Mouse (Mus musculus) midbrain, postnatal 0 days (tissue): ENCODE measurements around the gene Sipa1l3. TPM values are rescaled to one million over a fixed set of nuclear protein-coding genes. Genes with fewer than 3 reads are reported as not detected.

Experiments used
- ATAC-seq: fragments of 200-750 bp; cut with Nextera tagmentation; 2 replicates; pipeline ENCODE4 v1.8.0; 2017; ENCODE audit warnings: moderate number of reproducible peaks, mild to moderate bottlenecking, moderate TSS enrichment, moderate library complexity; ENCODE audit not compliant: low FRiP score
- DNase-seq: peaks from one replicate; pipeline ENCODE4 v3.0.0-alpha.2; 2015; ENCODE audit warnings: low spot score
- H3K27ac ChIP-seq: fragments of 300-500 bp; sonication (generic); 2 replicates; pipeline ENCODE4 v1.5.1; 2014; ENCODE audit warnings: low read depth, mild to moderate bottlenecking, low read length, mixed read lengths
- H3K27me3 ChIP-seq: fragments of 300-500 bp; sonication (generic); 2 replicates; pipeline ENCODE4 v1.6.1; 2014; ENCODE audit warnings: low read length, control low read depth, mixed read lengths; ENCODE audit not compliant: insufficient read depth
- H3K36me3 ChIP-seq: fragments of 300-500 bp; sonication (generic); 2 replicates; pipeline ENCODE4 v1.6.1; 2014; ENCODE audit warnings: low read length, control low read depth, mixed read lengths; ENCODE audit not compliant: insufficient read depth
- H3K4me1 ChIP-seq: fragments of 300-500 bp; sonication (generic); 2 replicates; pipeline ENCODE4 v1.6.1; 2014; ENCODE audit warnings: mild to moderate bottlenecking, control low read depth, antibody characterized with exemption, low read length, mixed read lengths; ENCODE audit not compliant: insufficient read depth
- H3K4me2 ChIP-seq: fragments of 300-500 bp; sonication (generic); 2 replicates; pipeline ENCODE4 v1.6.1; 2014; ENCODE audit warnings: low read depth, mild to moderate bottlenecking, low read length, mixed read lengths; ENCODE audit not compliant: poor library complexity, severe bottlenecking
- H3K4me3 ChIP-seq: fragments of 300-500 bp; sonication (generic); 2 replicates; pipeline ENCODE4 v1.5.1; 2014; ENCODE audit warnings: low read depth, mild to moderate bottlenecking, low read length, moderate library complexity
- H3K9ac ChIP-seq: fragments of 300-500 bp; sonication (generic); replicated peaks from 2 replicates; pipeline ENCODE4 v1.6.1; 2014; ENCODE audit warnings: mild to moderate bottlenecking, low read length, moderate library complexity, mixed read lengths; ENCODE audit not compliant: poor library complexity, severe bottlenecking
- H3K9me3 ChIP-seq: fragments of 300-500 bp; sonication (generic); 2 replicates; pipeline ENCODE4 v1.6.1; 2016; ENCODE audit warnings: low read length, control low read depth
- CTCF ChIP-seq: IDR thresholded peaks from 2 replicates; pipeline ENCODE4 v1.5.1; 2016; ENCODE audit warnings: antibody characterized with exemption, mild to moderate bottlenecking
- WGBS: fragments of 180-500 bp; shearing (Covaris S2); extraction: QIAGEN DNeasy Blood & Tissue Kit; methylation state at CpG from one replicate; pipeline ENCODE4 v1.1.7; 2014; 5-methylcytosine and 5-hydroxymethylcytosine counted together
- polyA plus RNA-seq: library from polyadenylated mRNA; unstranded; fragments of >200 nt; fragmentation: Nextera tagmentation; extraction: Ambion mirVana; gene quantifications from 2 replicates; pipeline ENCODE4 v1.2.1, GENCODE M21; 2015
- total RNA-seq: library from RNA; depleted of rRNA; stranded (reverse); fragments of >200 nt; gene quantifications from 2 replicates; pipeline ENCODE4 v1.2.3, GENCODE M21; 2014

Gene Sipa1l3
- total and polyA plus RNA-seq, 2 experiments from 2014 or later, result 13.9 to 80.7 TPM

DNA sequence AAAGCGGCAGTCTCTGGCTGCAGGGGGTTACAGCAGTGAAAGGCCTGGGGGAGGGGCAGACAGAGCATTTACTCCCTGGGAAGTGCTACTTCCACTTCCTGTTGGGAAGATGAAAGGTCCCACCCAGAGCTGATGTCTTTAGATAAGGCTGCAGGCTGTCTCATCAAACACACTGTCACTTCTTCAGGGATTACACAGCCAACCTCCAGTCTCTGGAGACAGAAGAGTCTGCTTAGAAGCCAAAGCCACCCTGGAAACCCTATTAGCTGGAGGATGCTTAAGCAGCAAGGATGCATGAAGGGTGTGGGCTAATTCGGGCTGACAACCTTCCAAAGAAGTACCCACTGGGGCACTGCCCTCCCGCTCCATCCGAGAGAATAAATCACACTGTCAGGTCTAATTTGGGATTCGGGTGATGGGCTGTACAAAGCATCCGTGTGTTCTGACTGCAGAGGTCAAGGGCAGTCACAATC is 87.7 kb downstream of the Sipa1l3 start:
- H3K4me2 ChIP-seq, result no peak overlapping the region
- no peak for TF ChIP-seq CTCF
- H3K36me3 ChIP-seq, result no peaks in the 10 kb centered on the region
- no peak overlapping the region for H3K4me3 ChIP-seq
- peak; percentile 67 for DNase-seq
- WGBS, result 16% methylated on average over 6 of the region's 6 CpGs
- ATAC-seq, result 0 out of 2 replicates have a peak, but pooled peaks have one; percentile 45
- 0 out of 2 replicates have a peak overlapping the region, but pooled peaks have one; percentile 6 for H3K27ac ChIP-seq
- no peaks in the 10 kb centered on the region for H3K9me3 ChIP-seq
- peaks cover 10% of the 10 kb centered on the region for H3K4me1 ChIP-seq
- H3K9ac ChIP-seq, result no peak overlapping the region
- no peaks in the 10 kb centered on the region for H3K27me3 ChIP-seq

DNA sequence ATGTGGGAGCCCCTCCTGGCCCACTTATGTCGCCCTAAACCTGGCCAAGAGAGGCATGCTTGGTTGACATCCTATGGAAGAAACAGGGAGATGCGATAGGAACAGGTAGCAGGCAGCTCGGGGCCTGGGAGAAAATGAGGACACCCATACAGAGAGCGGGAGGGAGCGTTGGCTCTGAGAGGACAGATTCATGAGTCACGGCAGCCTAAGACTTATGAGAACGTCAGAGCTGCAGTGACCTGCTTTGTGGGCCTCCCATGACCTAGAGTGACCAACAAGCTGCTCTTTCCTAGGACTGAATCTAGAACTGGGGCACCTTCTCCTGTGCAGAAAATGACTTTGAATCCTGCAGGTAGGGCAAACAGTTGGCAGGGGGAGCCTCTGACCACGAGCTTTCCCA is 92.4 kb downstream of the Sipa1l3 start:
- H3K4me3 ChIP-seq, result no peak overlapping the region
- no peak overlapping the region for H3K4me2 ChIP-seq
- H3K36me3 ChIP-seq, result no peaks in the 10 kb centered on the region
- H3K9ac ChIP-seq, result no peak overlapping the region
- ATAC-seq (no peak), DNase-seq (no peak)
- no peaks in the 10 kb centered on the region for H3K27me3 ChIP-seq
- peaks cover 3% of the 10 kb centered on the region for H3K4me1 ChIP-seq
- H3K9me3 ChIP-seq, result no peaks in the 10 kb centered on the region
- no peak for TF ChIP-seq CTCF
- no peak overlapping the region for H3K27ac ChIP-seq
- 82% methylated on average over 8 of the region's 8 CpGs for WGBS

GRCm38 (mm10) chr7:29425413-29425827 is 93.0 kb downstream of the Sipa1l3 start:
- ATAC-seq (no peak), DNase-seq (peak; percentile 53)
- Histone ChIP-seq H3K4me1 (no peaks in the 10 kb centered on the region; the same call in 1 of the 2 replicates), H3K36me3 (no peaks in the 10 kb centered on the region), H3K27me3 (no peaks in the 10 kb centered on the region), H3K4me2 (no peak overlapping the region), H3K9ac (no peak overlapping the region), H3K27ac (no peak overlapping the region), H3K9me3 (no peaks in the 10 kb centered on the region), H3K4me3 (no peak overlapping the region)
- WGBS, result 91% methylated on average over 7 of the region's 7 CpGs
- no peak for TF ChIP-seq CTCF

- Histone ChIP-seq H3K4me1 (no peaks in the 10 kb centered on the region), H3K9me3 (no peaks in the 10 kb centered on the region), H3K36me3 (no peaks in the 10 kb centered on the region), H3K27ac (no peak overlapping the region), H3K4me3 (no peak overlapping the region), H3K27me3 (no peaks in the 10 kb centered on the region), H3K4me2 (no peak overlapping the region), H3K9ac (no peak overlapping the region)
- 59% methylated on average over 5 of the region's 5 CpGs for WGBS
- ATAC-seq, result no peak
- TF ChIP-seq CTCF, result no peak
- no peak for DNase-seq
These were observed 93.8 kb downstream of the Sipa1l3 start for GRCm38 (mm10) chr7:29424690-29425089.

- Histone ChIP-seq H3K9me3 (no peaks in the 10 kb centered on the region), H3K27ac (no peak overlapping the region), H3K4me2 (no peak overlapping the region), H3K9ac (0 out of 2 replicates have a peak overlapping the region, but pooled peaks have one; percentile 24), H3K4me3 (no peak overlapping the region), H3K27me3 (no peaks in the 10 kb centered on the region), H3K4me1 (no peaks in the 10 kb centered on the region), H3K36me3 (no peaks in the 10 kb centered on the region)
- no peak for ATAC-seq
- no peak for DNase-seq
- WGBS, result 27% methylated on average over 3 of the region's 3 CpGs
- no peak for TF ChIP-seq CTCF
These were observed 96.6 kb downstream of the Sipa1l3 start for GRCm38 (mm10) chr7:29421909-29422244.

DNA sequence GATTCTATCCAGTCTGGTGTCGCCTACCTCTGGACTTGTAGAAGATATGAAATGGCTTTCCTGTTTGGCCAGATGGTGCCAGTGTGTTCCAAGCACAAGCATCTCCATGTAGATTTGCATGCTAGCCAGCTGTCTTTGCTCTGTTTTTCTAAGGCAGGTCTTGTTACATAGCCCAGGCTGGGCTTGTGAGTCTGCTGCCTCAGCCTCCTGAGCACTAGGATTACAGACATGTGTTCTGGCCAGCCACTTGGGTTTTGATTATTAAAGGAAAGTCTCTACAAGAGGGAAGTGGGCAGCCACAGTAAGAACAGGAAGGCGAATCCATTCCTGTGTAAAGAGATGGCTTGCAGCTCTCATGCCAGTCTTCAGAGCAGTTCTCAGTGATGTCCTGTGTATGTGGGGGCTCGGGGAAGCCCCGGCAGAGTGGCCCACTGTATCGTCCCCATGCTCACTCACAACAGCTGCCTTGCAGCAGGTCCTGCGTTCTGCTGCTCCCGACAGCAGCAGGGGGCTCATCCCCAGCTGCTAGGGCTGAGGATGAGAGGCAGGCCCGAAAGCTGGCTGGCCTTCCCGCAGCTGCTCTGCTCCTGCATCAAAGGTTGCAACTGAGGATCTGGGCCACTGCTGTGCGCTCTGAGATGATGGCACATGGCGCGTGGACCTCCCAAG is 97.1 kb downstream of the Sipa1l3 start:
- H3K4me3 ChIP-seq, result no peak overlapping the region

More for the DNA sequence above, 97.1 kb downstream of the Sipa1l3 start:
- DNase-seq (no peak), ATAC-seq (no peak)
- no peak for TF ChIP-seq CTCF
- Histone ChIP-seq H3K9me3 (no peaks in the 10 kb centered on the region), H3K9ac (0 out of 2 replicates have a peak overlapping the region, but pooled peaks have one; percentile 24), H3K27ac (no peak overlapping the region), H3K4me2 (no peak overlapping the region), H3K36me3 (no peaks in the 10 kb centered on the region), H3K4me1 (no peaks in the 10 kb centered on the region), H3K27me3 (no peaks in the 10 kb centered on the region)
- WGBS, result 28% methylated on average over 12 of the region's 12 CpGs
